17 mouse cellular contexts compared by ENCODE assay signal in genomic region chr19:18589276-18589675, GRCm38 (mm10).
"Had no signal": no experiment of that assay in that cellular context is flagged by ENCODE, and none has a peak within 500 bp of the region (broad histone marks: within the 10 kb centered on the region; RNA-seq: fewer than 3 reads in every experiment).

No protein-coding gene starts in this region.

- H3K4me2 ChIP-seq: liver, embryonic 12.5 days; lung, embryonic 14.5 days; midbrain, embryonic 13.5 days; midbrain, embryonic 15.5 days; neural tube, embryonic 13.5 days; neural tube, embryonic 15.5 days had no signal

- H3K27ac ChIP-seq: liver, embryonic 12.5 days; liver, embryonic 14.5 days; midbrain, embryonic 10.5 days; midbrain, embryonic 13.5 days; midbrain, embryonic 15.5 days; neural tube, embryonic 13.5 days; neural tube, embryonic 15.5 days had no signal

- ATAC-seq: liver, embryonic 12.5 days; midbrain, embryonic 15.5 days had no signal

- DNase-seq: lung, embryonic 14.5 days; retina, postnatal 1 day; right cerebral cortex, adult 18-20 months; right cerebral cortex, postnatal 25 days; right cerebral cortex, postnatal 4 days; spleen, adult 18-20 months; thymus, adult 18-20 months; thymus, postnatal 14 days; thymus, postnatal 36 days had no signal

- H3K9ac ChIP-seq: liver, embryonic 12.5 days; liver, embryonic 14.5 days; lung, embryonic 14.5 days; midbrain, embryonic 13.5 days; midbrain, embryonic 15.5 days; neural tube, embryonic 13.5 days; neural tube, embryonic 15.5 days had no signal

- H3K27me3 ChIP-seq: liver, embryonic 12.5 days; midbrain, embryonic 13.5 days; midbrain, embryonic 15.5 days; neural tube, embryonic 13.5 days; neural tube, embryonic 15.5 days had no signal

- H3K36me3 ChIP-seq: midbrain, embryonic 10.5 days; midbrain, embryonic 13.5 days; midbrain, embryonic 15.5 days; neural tube, embryonic 13.5 days; neural tube, embryonic 15.5 days had no signal

- H3K4me3 ChIP-seq: liver, embryonic 12.5 days; midbrain, embryonic 10.5 days; midbrain, embryonic 13.5 days; midbrain, embryonic 15.5 days; myocyte; neural tube, embryonic 13.5 days; neural tube, embryonic 15.5 days had no signal

- H3K9me3 ChIP-seq: liver, embryonic 12.5 days; midbrain, embryonic 10.5 days; midbrain, embryonic 13.5 days; midbrain, embryonic 15.5 days; neural tube, embryonic 13.5 days; neural tube, embryonic 15.5 days had no signal
